Mouse (Mus musculus) adrenal gland, adult 18-20 months (tissue): ENCODE measurements around the gene Slc22a20. TPM values are rescaled to one million over a fixed set of nuclear protein-coding genes. Genes with fewer than 3 reads are reported as not detected.

Source experiments
- DNase-seq, 2 experiments: peaks; one replicate each; pipeline ENCODE4 v3.0.0; 2021 to 2022; ENCODE audit warnings: low spot score in 2 of 2
- total RNA-seq, 2 experiments: library from RNA; stranded (reverse); gene quantifications; 1 replicate in 1 of 2; 2 replicates in 1 of 2; pipeline ENCODE4 v1.2.3; 2021

Slc22a20 gene
- total RNA-seq, 2 experiments from 2014 or later = not detected

DNA sequence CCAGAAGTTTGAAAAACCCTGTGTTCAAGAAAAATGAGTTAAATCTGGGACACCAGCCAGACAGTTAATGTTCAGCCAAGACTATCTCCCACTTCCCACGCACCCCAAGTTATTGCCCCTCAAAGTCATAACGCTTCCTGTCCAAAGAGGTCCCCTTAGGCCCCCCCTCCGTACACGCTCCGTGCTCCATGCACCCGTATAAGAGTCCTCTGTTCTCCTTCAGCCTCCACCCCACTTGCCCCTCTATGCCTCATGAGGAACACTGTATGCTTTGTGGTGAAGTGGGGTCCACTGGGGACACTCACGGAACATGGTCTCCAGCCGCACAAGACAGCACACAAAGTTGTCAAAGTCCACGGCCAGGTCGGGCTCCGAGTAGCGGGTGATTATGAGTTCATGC, 4.1 kb upstream of the Slc22a20 start:
- DNase-seq = no peak

DNA sequence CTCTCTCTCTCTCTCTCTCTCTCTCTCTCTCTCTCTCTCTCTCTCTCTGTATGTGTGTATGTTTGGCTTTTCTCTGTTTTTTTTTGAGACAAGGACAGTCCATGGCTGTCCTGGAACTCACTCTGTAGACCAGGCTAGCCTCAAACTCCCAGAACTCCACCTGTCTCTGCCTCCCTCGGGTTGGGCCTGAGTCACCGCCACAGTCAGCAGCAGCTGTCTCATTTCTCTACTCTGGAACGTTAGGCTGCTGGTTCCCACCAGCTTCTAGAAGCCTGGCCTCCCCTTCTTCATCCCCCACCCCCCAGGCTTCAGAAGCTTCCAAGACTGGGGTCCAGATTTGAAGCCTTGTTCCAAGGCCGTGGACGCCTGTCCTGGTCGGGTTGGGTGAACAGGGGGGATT, 3.6 kb upstream of the Slc22a20 start:
- DNase-seq = no peak

DNA sequence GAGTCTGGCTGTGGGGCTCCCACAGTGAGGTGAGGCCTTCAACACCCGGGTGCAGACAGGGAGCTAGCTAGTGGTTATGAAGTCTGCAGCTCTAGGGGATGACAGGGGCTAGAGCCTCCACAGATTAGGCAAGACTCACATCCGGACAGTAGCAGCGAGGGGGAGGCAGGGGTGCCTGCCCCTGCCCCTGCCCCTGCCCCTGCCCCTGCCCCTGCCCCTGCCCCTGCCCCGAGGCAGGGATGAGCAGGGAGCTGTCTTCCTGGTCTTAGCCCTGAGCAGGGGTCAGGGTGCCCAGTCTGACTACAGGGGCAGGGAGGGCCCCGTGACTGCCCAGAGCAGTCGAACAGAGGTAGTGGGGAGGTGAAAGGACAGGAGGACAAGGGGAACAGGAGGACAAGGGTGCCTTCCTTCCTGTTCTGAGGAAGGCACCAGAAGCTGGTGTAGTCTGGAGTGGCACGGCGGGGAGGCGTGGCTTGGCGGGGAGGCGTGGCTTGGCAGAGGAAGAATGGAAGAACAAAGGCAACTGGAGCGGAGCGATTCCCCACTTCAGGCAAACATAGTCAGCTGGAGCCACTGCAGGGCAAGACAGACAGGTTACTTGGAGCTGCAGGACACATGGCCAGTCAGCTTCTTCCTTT, 3.0 kb upstream of the Slc22a20 start:
- DNase-seq = peak; percentile 58 to 68

DNA sequence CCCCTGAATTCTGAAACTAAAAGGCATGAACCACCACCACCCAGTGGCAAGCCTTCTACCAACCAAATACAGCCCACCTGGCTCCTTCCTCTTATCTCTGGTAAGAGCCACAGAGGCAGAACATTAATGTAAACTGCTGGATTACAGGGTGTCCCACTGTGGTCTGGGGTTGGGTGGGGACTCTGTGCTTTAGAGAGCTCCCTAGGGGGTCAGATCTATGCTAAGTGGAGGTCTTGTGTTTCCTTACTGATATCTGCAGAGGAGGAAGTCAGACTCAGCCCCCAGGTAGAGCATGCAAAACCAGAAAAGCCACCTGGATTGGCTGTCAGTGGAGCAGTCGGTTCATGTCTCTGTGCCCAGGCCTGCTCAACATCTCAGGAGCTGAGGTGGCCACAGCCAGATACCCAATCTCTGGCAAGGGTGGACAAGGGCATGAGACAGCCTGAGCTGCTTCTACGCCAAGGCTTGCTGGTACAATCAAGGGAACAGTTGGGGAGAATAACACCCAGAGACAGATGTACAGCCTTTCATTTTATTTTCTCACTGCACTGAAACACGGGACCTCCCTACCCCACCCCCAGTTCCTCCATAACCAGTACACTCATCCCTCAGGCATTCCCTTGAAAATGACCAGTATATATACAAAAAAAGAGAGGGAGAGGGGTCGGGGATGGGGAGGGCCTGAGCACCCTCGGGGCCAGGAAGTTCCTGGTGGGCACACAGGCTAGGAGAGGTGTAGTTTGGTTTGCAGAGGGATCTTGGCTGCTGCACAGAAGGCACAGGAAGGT, 2.3 kb upstream of the Slc22a20 start:
- no peak for DNase-seq

DNA sequence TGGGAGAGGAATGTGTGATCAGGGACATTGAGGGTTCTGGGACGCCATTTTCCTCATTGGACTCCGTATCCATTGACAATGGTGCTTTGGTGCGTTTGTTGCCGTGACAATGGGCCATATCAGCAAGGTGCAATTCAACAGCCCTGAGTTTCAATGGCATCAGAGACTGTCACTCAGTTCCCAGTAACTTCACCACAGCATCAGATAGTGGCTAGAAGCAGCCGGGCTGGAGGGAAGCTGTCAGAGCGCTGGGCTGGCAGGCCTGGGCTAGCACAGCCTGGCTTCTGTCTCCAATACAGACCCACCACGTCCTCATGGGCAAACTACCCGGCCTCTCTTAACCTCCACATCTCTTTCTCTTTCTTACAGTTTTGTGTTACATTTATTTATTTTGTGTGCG, 5.5 kb downstream of the Slc22a20 start:
- no peak for DNase-seq

- DNase-seq = no peak
Measured at GRCm38 (mm10) chr19:5977717-5978116, 8.2 kb downstream of the Slc22a20 start.

- no peak for DNase-seq
Measured at GRCm38 (mm10) chr19:5975676-5976075, 10.3 kb downstream of the Slc22a20 start.

GRCm38 (mm10) chr19:5975112-5975511, 10.8 kb downstream of the Slc22a20 start:
- DNase-seq = no peak

GRCm38 (mm10) chr19:5967664-5968063, 18.3 kb downstream of the Slc22a20 start:
- no peak for DNase-seq

DNA sequence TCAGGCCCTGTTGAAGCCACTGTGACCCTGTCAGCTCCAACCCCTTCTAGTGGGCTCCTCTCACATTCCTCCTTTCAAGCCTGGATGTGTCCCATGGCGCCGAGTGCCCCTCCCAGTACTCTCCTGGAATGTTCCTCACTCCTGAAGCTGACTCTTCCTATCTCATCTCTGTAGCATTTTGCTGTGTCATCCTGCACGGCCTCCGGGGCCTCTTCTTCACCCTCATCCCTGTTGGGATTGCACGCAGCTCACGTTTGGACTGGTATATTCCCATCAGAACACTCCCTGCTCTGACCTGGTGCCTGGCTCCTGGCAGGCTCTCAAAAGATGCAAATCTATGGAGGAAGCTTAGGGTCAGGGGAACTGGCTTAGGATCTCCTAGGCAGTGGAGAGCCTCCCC, 19.2 kb downstream of the Slc22a20 start:
- no peak for DNase-seq

- DNase-seq = no peak
Measured at GRCm38 (mm10) chr19:5965910-5966309, 20.0 kb downstream of the Slc22a20 start.

- peak; percentile 68 to 74 for DNase-seq
Measured at GRCm38 (mm10) chr19:5965280-5965679, 20.7 kb downstream of the Slc22a20 start.

GRCm38 (mm10) chr19:5964804-5965203, 21.1 kb downstream of the Slc22a20 start:
- no peak for DNase-seq

DNA sequence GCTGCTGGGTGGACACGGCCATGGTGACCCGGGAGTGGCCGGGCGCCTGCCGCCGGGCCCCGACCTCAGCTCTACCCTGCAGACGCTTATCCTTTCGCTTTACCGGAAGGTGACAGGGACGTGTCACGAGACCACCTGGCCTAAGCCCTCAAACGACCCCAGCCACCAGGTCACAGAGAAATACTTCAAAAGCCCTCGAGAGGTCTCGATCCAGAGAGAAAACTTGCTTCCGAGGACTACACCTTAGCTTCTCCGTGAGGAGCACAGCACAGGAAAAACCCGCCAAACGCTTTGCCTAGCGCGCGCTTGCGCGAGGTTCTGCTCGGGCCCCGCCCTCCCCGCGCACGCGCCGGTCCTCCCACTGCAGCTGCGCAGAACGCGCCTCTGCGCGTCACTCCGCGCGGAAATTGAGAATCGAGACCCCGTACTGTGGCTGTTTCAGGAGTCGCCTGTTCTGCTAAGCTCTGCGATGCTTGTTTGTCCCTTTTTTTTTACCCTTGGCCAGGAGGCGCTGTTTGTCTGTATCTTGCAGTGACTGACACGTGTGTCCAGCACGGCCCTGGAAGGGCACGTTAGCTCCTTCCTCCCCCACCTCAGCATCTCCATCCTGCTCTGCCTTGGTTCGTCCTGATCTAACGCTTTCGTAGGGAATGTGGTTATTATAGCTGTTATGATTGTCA, 21.9 kb downstream of the Slc22a20 start, which contains the start of gene Pola2:
Pola2 (minus strand) TSS at position 320 of the 680 bp plus-strand sequence.
- peak; percentile 88 to 91 for DNase-seq

DNA sequence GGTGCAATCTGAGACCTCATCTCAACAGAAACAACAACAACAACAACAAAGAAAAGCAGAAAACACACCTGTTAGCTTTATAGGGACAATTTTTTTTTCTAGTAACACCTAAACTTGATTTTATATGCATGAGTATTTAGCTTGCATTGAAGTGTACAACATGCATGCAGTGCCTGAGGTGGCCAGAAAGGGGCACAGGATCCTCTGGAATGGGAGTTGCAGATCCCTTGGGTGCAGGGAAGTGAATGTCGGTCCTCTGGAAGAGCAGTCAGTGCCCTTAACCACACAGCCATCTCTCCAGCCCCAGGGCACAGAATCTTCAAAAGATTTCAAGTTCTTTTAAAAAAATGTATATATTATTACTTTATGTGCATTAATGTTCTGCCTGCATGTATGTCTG, 23.3 kb downstream of the Slc22a20 start:
- DNase-seq = no peak

- DNase-seq = no peak
Measured at GRCm38 (mm10) chr19:5957371-5957770, 28.6 kb downstream of the Slc22a20 start.

DNA sequence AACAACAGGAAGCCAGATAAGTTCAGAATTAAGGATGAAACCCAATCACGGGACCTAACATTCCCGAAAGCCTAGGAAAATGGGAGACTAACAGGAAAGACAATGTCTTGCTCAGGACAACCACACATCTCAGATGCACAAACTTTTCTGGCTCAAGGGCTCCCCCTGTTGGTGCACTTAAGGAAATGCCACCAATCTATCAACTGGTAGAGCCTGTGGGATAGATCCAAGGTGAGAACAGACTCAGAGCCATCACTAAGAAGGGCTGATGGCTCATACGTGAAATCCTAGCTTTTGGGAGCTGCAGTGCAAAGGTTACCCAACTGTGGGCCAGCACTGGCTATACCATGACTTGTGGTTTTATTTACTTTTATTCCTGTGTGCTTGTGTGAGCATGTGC, 29.3 kb downstream of the Slc22a20 start:
- DNase-seq = peak; percentile 82 to 87

GRCm38 (mm10) chr19:5955704-5956670, 30.0 kb downstream of the Slc22a20 start:
- peak in 1 of 2 experiments; percentile 36 for DNase-seq

GRCm38 (mm10) chr19:5954936-5955335, 31.0 kb downstream of the Slc22a20 start:
- no peak for DNase-seq

- peak in 1 of 2 experiments; percentile 34 for DNase-seq
Measured at GRCm38 (mm10) chr19:5954031-5954710, 31.8 kb downstream of the Slc22a20 start.
